Mouse (Mus musculus): ENCODE measurements around the gene Taar3. TPM values are rescaled to one million over a fixed set of nuclear protein-coding genes. Genes with fewer than 3 reads are reported as not detected.

Taar3 gene
- polyA plus RNA-seq, 2 experiments: not detected

DNA sequence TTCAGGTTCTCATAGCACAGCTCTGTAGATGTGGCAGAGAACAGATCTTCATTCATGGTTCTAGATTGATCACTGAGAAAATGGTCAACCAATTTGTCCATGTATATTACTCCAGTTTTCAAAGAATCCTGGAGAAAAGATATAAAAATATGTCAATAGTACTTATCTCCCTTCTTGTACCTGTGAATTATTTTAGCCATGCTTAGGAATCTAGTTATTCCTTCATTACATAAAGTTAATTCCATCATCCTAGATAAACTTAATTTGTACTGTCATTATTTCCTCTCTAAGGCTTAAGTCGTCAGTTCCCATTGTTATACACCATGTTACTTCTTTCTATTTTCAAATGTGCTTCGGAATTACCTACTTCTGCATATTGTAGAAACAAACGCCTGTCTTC, 44.0 kb downstream of the Taar3 start, which contains the start of gene Taar7a:
Gene Taar7a (minus strand): TSS at position 101 of the 400 bp plus-strand sequence.
- H3K4me3 ChIP-seq (replicated peaks; ENCODE audit: low read length): no peak within 1 kb of the TSS
- no peak for TF ChIP-seq POLR2A (IDR thresholded peaks at IDR 0.05; ENCODE audit: borderline replicate concordance, extremely low read depth, insufficient read depth, insufficient read length)
- H3K36me3 ChIP-seq (ENCODE audit: control insufficient read depth, insufficient read depth, low read length): no peaks in the 10 kb centered on the region
- no peaks in the 10 kb centered on the region for H3K4me1 ChIP-seq (ENCODE audit: control insufficient read depth, insufficient read depth, low read length)
- no peak for DNase-seq (ENCODE audit: low spot score)
- no peak within 1 kb of the TSS for H3K4me2 ChIP-seq (replicated peaks; ENCODE audit: low read depth, low read length, severe bottlenecking)
- ATAC-seq (ENCODE audit: low FRiP score, low read depth): no peak
- WGBS: 82% methylated on average over 3 of the region's 3 CpGs
- no peaks in the 10 kb centered on the region for H3K27me3 ChIP-seq (ENCODE audit: control insufficient read depth, insufficient read depth, low read length)
- H3K27ac ChIP-seq (replicated peaks; ENCODE audit: low read depth, low read length): no peak within 1 kb of the TSS
- no peaks in the 10 kb centered on the region for H3K9me3 ChIP-seq (ENCODE audit: control insufficient read depth, low read length)
- H3K9ac ChIP-seq (ENCODE audit: low read depth, low read length, severe bottlenecking): no peak within 1 kb of the TSS

GRCm38 (mm10) chr10:23999639-24000038, 50.3 kb downstream of the Taar3 start, which contains the start of gene Taar7b:
TSS of gene Taar7b (plus strand) at chr10:23999939.
- no peaks in the 10 kb centered on the region for H3K9me3 ChIP-seq (ENCODE audit: control insufficient read depth, low read length)
- ATAC-seq (ENCODE audit: low FRiP score, low read depth): no peak
- TF ChIP-seq POLR2A (IDR thresholded peaks at IDR 0.05; ENCODE audit: borderline replicate concordance, extremely low read depth, insufficient read depth, insufficient read length): no peak

More at GRCm38 (mm10) chr10:23999639-24000038, 50.3 kb downstream of the Taar3 start, which contains the start of gene Taar7b:
- Histone ChIP-seq H3K9ac (ENCODE audit: low read depth, low read length, severe bottlenecking) (no peak within 1 kb of the TSS), H3K27ac (replicated peaks; ENCODE audit: low read depth, low read length) (no peak within 1 kb of the TSS), H3K36me3 (ENCODE audit: control insufficient read depth, insufficient read depth, low read length) (no peaks in the 10 kb centered on the region), H3K4me2 (replicated peaks; ENCODE audit: low read depth, low read length, severe bottlenecking) (no peak within 1 kb of the TSS), H3K4me3 (replicated peaks; ENCODE audit: low read length) (no peak within 1 kb of the TSS), H3K27me3 (ENCODE audit: control insufficient read depth, insufficient read depth, low read length) (no peaks in the 10 kb centered on the region), H3K4me1 (ENCODE audit: control insufficient read depth, insufficient read depth, low read length) (no peaks in the 10 kb centered on the region)
- WGBS: 78% methylated on average over 1 of the region's 1 CpGs
- DNase-seq (ENCODE audit: low spot score): no peak

Other genes with a start within 250 kb of the Taar3 start
- 5,532 and 5,668 TPM in 2 replicates for gene Rps12, start 162.3 kb upstream of the Taar3 start, polyA plus RNA-seq (2012; rRNA removed)
- gene Rps12, start 162.3 kb upstream of the Taar3 start, polyA plus RNA-seq (2014; fragmentation: Nextera tagmentation; extraction: Ambion mirVana): 252 and 266 TPM in 2 replicates
- 23.8 and 27.8 TPM in 2 replicates for gene Slc18b1, start 152.6 kb upstream of the Taar3 start, polyA plus RNA-seq (2012; rRNA removed)
- 16.1 and 22.4 TPM in 2 replicates for gene Slc18b1, start 152.6 kb upstream of the Taar3 start, polyA plus RNA-seq (2014; fragmentation: Nextera tagmentation; extraction: Ambion mirVana)
- 0.04 and 0.08 TPM in 2 replicates for gene Vnn3, start 98.1 kb upstream of the Taar3 start, polyA plus RNA-seq (2012; rRNA removed)
- 0.11 and 0.23 TPM in 2 replicates for gene Vnn3, start 98.1 kb upstream of the Taar3 start, polyA plus RNA-seq (2014; fragmentation: Nextera tagmentation; extraction: Ambion mirVana)
- 0.82 and 1.1 TPM in 2 replicates for gene Vnn1, start 54.9 kb upstream of the Taar3 start, polyA plus RNA-seq (2012; rRNA removed)
- gene Vnn1, start 54.9 kb upstream of the Taar3 start, polyA plus RNA-seq (2014; fragmentation: Nextera tagmentation; extraction: Ambion mirVana): 0.96 and 1.3 TPM in 2 replicates
- gene Taar1, start 29.2 kb upstream of the Taar3 start, polyA plus RNA-seq (2012; rRNA removed): not detected in 2 replicates
- not detected in 2 replicates for gene Taar1, start 29.2 kb upstream of the Taar3 start, polyA plus RNA-seq (2014; fragmentation: Nextera tagmentation; extraction: Ambion mirVana)
- not detected in 2 replicates for gene Taar2, start 11.0 kb upstream of the Taar3 start, polyA plus RNA-seq (2012; rRNA removed)
- gene Taar2, start 11.0 kb upstream of the Taar3 start, polyA plus RNA-seq (2014; fragmentation: Nextera tagmentation; extraction: Ambion mirVana): not detected in 2 replicates
- 0.06 TPM in 1 of 2 replicates, not detected in the other for gene Taar4, start 10.9 kb downstream of the Taar3 start, polyA plus RNA-seq (2012; rRNA removed)
- gene Taar4, start 10.9 kb downstream of the Taar3 start, polyA plus RNA-seq (2014; fragmentation: Nextera tagmentation; extraction: Ambion mirVana): not detected in 2 replicates
- 0.13 and 0.20 TPM in 2 replicates for gene Taar5, start 21.1 kb downstream of the Taar3 start, polyA plus RNA-seq (2012; rRNA removed)
- not detected in 2 replicates for gene Taar5, start 21.1 kb downstream of the Taar3 start, polyA plus RNA-seq (2014; fragmentation: Nextera tagmentation; extraction: Ambion mirVana)
- gene Taar6, start 36.1 kb downstream of the Taar3 start, polyA plus RNA-seq (2012; rRNA removed): not detected in 2 replicates
- not detected in 2 replicates for gene Taar6, start 36.1 kb downstream of the Taar3 start, polyA plus RNA-seq (2014; fragmentation: Nextera tagmentation; extraction: Ambion mirVana)
- not detected in 2 replicates for gene Taar7a, start 43.9 kb downstream of the Taar3 start, polyA plus RNA-seq (2012; rRNA removed)
- not detected in 2 replicates for gene Taar7a, start 43.9 kb downstream of the Taar3 start, polyA plus RNA-seq (2014; fragmentation: Nextera tagmentation; extraction: Ambion mirVana)
- not detected in 2 replicates for gene Taar7b, start 50.4 kb downstream of the Taar3 start, polyA plus RNA-seq (2012; rRNA removed)
- not detected in 2 replicates for gene Taar7b, start 50.4 kb downstream of the Taar3 start, polyA plus RNA-seq (2014; fragmentation: Nextera tagmentation; extraction: Ambion mirVana)
- not detected in 2 replicates for gene Taar7d, start 77.7 kb downstream of the Taar3 start, polyA plus RNA-seq (2012; rRNA removed)
- not detected in 2 replicates for gene Taar7d, start 77.7 kb downstream of the Taar3 start, polyA plus RNA-seq (2014; fragmentation: Nextera tagmentation; extraction: Ambion mirVana)
- not detected in 2 replicates for gene Taar7e, start 88.1 kb downstream of the Taar3 start, polyA plus RNA-seq (2012; rRNA removed)
- not detected in 2 replicates for gene Taar7e, start 88.1 kb downstream of the Taar3 start, polyA plus RNA-seq (2014; fragmentation: Nextera tagmentation; extraction: Ambion mirVana)
- gene Taar7f, start 100.0 kb downstream of the Taar3 start, polyA plus RNA-seq (2012; rRNA removed): not detected in 2 replicates
- not detected in 2 replicates for gene Taar7f, start 100.0 kb downstream of the Taar3 start, polyA plus RNA-seq (2014; fragmentation: Nextera tagmentation; extraction: Ambion mirVana)
- gene Taar8a, start 126.9 kb downstream of the Taar3 start, polyA plus RNA-seq (2012; rRNA removed): not detected in 2 replicates
- not detected in 2 replicates for gene Taar8a, start 126.9 kb downstream of the Taar3 start, polyA plus RNA-seq (2014; fragmentation: Nextera tagmentation; extraction: Ambion mirVana)
- not detected in 2 replicates for gene Taar8b, start 142.7 kb downstream of the Taar3 start, polyA plus RNA-seq (2012; rRNA removed)
- gene Taar8b, start 142.7 kb downstream of the Taar3 start, polyA plus RNA-seq (2014; fragmentation: Nextera tagmentation; extraction: Ambion mirVana): not detected in 2 replicates
- gene Taar8c, start 152.4 kb downstream of the Taar3 start, polyA plus RNA-seq (2012; rRNA removed): not detected in 2 replicates
- gene Taar8c, start 152.4 kb downstream of the Taar3 start, polyA plus RNA-seq (2014; fragmentation: Nextera tagmentation; extraction: Ambion mirVana): not detected in 2 replicates
- gene Taar9, start 160.0 kb downstream of the Taar3 start, polyA plus RNA-seq (2012; rRNA removed): not detected in 2 replicates
- gene Taar9, start 160.0 kb downstream of the Taar3 start, polyA plus RNA-seq (2014; fragmentation: Nextera tagmentation; extraction: Ambion mirVana): not detected in 2 replicates
- 60.1 and 61.1 TPM in 2 replicates for gene Stx7, start 199.7 kb downstream of the Taar3 start, polyA plus RNA-seq (2012; rRNA removed)
- 68.0 and 69.3 TPM in 2 replicates for gene Stx7, start 199.7 kb downstream of the Taar3 start, polyA plus RNA-seq (2014; fragmentation: Nextera tagmentation; extraction: Ambion mirVana)